Mouse (Mus musculus): Measurements from ENCODE around the gene Rnf186. TPM values are rescaled to one million over a fixed set of nuclear protein-coding genes. Genes with fewer than 3 reads are reported as not detected.

Gene Rnf186
- polyA plus RNA-seq, 1 experiment, result not detected

DNA sequence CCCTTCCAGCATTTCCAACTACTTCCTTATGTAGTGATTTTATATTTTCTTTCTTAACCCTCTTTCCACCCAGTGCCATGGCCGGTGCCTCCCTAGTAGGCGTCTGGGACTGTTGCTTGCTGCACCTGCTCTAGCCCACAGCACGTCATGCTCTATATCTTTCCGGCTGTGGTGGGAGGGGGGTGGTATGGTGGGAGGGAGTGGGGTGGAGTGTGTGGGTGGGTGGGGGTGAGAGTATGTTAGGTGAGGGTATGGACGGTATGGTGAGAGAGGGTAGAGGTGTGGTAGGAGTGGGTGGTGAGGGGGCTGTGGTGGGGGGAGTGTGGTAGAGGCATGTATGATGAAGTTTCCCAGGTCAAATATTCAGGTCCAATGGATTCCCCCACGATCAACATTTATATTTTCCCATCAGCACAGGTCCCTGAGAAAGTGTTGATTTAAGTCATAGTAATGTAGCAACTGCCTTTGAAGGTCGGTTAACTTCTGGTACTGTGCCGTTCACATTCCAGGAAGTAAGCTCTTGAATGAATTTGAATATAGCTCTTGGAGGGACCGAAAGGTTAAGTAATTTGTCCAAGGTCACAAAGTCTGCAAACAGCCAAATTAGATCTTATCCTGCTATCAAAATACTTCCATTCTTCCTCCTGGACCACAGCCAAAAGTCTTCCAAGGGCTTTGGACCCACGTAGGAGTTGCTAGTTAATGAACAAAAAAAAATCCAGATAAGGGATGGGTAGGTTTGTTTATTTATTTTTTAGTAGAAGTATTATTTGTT lies 28.2 kb upstream of the Rnf186 start:
- Histone ChIP-seq H3K4me3 (ENCODE audit: control insufficient read depth, low read depth, low read length) (no peak overlapping the region), H3K27me3 (ENCODE audit: control insufficient read depth, insufficient read depth, low read length) (no peaks in the 10 kb centered on the region), H3K27ac (ENCODE audit: control insufficient read depth, insufficient read depth, low read depth, low read length) (no peak overlapping the region), H3K4me1 (ENCODE audit: control insufficient read depth, insufficient read depth, low read length) (no peaks in the 10 kb centered on the region), H3K36me3 (ENCODE audit: control insufficient read depth, insufficient read depth, low read length) (no peaks in the 10 kb centered on the region)
- TF ChIP-seq CTCF (IDR thresholded peaks at IDR 0.05; ENCODE audit: control insufficient read depth, insufficient read depth, insufficient replicate concordance, low read depth, low read length) (no peak), POLR2A (IDR thresholded peaks at IDR 0.05; ENCODE audit: control insufficient read depth, low read depth, low read length) (no peak)

DNA sequence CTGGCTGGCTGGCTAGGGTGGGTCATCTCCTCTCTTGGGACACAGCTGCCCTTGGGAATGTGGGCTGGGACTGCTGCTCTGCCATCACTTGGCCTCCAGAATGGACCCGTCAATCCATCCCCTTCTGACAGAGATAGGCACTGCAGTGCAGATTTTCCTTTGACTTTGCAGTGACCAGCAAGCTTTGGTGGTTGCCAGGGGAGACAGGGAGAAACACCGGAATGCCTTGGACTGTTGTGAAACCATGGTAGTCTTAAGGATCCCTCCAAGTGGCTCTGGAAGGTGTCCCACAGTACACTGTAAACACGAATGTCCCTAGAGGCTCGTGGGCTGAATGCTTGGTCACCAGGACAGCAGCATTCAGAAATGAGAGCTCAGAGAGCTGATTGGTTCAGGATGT lies 27.4 kb upstream of the Rnf186 start:
- H3K36me3 ChIP-seq (ENCODE audit: control insufficient read depth, insufficient read depth, low read length), result no peaks in the 10 kb centered on the region
- peaks cover 2% of the 10 kb centered on the region for H3K4me1 ChIP-seq (ENCODE audit: control insufficient read depth, insufficient read depth, low read length)
- no peak for TF ChIP-seq POLR2A (IDR thresholded peaks at IDR 0.05; ENCODE audit: control insufficient read depth, low read depth, low read length)
- no peak for TF ChIP-seq CTCF (IDR thresholded peaks at IDR 0.05; ENCODE audit: control insufficient read depth, insufficient read depth, insufficient replicate concordance, low read depth, low read length)
- no peaks in the 10 kb centered on the region for H3K27me3 ChIP-seq (ENCODE audit: control insufficient read depth, insufficient read depth, low read length)
- H3K27ac ChIP-seq (ENCODE audit: control insufficient read depth, insufficient read depth, low read depth, low read length), result no peak overlapping the region
- H3K4me3 ChIP-seq (ENCODE audit: control insufficient read depth, low read depth, low read length), result no peak overlapping the region

DNA sequence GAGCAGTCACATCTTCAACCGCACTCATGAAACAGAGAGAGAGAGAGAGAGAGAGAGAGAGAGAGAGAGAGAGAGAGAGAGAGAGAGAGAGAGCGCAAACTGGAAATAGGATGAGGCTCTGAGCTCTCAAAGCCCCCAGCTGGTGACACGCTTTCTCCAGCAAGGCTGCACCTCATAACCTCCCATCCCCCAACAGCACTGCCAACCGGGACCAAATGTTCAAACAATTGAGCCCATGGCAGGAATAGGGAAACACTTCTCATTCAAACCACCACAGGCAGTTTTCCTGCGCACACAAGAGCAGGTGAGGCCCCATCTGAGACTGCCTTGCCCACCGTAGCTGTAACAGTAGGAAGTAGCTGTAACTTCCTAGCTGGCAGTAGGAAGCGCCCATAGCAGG lies 25.5 kb upstream of the Rnf186 start:
- H3K27ac ChIP-seq (ENCODE audit: control insufficient read depth, insufficient read depth, low read depth, low read length), result no peak overlapping the region
- H3K27me3 ChIP-seq (ENCODE audit: control insufficient read depth, insufficient read depth, low read length), result no peaks in the 10 kb centered on the region
- TF ChIP-seq POLR2A (IDR thresholded peaks at IDR 0.05; ENCODE audit: control insufficient read depth, low read depth, low read length) (no peak), CTCF (IDR thresholded peaks at IDR 0.05; ENCODE audit: control insufficient read depth, insufficient read depth, insufficient replicate concordance, low read depth, low read length) (no peak)
- H3K36me3 ChIP-seq (ENCODE audit: control insufficient read depth, insufficient read depth, low read length), result no peaks in the 10 kb centered on the region
- H3K4me1 ChIP-seq (ENCODE audit: control insufficient read depth, insufficient read depth, low read length), result peaks cover 5% of the 10 kb centered on the region
- H3K4me3 ChIP-seq (ENCODE audit: control insufficient read depth, low read depth, low read length), result no peak overlapping the region

DNA sequence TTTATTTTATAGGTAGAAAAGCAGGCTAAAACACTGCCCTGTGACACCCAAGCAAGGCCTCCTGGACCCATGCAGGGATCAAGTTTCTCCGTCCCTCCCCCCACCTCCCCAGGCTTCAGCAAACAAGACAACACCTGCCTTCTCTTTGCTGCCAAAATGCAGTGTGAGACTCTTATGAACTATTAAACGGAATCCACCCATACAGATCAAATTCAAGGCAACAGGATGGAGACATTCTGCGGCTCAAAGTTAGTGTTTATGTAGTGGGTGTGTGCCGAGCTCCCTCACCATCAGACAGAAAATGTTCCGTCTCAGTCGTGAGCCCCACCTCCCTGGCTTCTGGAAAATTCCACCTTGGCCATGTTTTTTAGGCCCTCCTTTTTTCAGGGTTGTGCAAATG lies 24.9 kb upstream of the Rnf186 start:
- no peaks in the 10 kb centered on the region for H3K36me3 ChIP-seq (ENCODE audit: control insufficient read depth, insufficient read depth, low read length)
- no peak overlapping the region for H3K27ac ChIP-seq (ENCODE audit: control insufficient read depth, insufficient read depth, low read depth, low read length)
- no peak for TF ChIP-seq CTCF (IDR thresholded peaks at IDR 0.05; ENCODE audit: control insufficient read depth, insufficient read depth, insufficient replicate concordance, low read depth, low read length)

DNA sequence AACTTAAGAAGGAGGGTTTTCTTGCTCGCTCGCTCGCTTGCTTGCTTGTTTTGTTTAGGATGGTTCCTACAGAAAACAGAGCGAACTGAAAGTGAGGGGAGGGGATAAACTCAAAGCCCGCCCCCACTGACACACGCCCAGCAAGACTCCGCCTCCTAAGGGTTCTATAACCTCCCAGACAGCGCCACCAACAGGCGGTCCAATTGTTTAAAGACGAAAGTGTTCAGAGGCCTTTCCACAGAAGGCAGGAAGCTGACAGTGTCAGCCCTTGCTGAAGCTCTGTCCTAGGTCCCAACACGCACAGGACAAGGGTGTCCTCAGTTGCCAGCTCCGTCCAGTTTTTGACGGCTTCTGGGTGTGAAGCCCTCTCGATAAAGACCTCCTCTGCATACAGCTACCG lies 23.2 kb upstream of the Rnf186 start:
- Histone ChIP-seq H3K4me3 (ENCODE audit: control insufficient read depth, low read depth, low read length) (no peak overlapping the region; the same call in 1 of the 2 replicates), H3K4me1 (ENCODE audit: control insufficient read depth, insufficient read depth, low read length) (peaks cover 5% of the 10 kb centered on the region), H3K27me3 (ENCODE audit: control insufficient read depth, insufficient read depth, low read length) (no peaks in the 10 kb centered on the region), H3K27ac (ENCODE audit: control insufficient read depth, insufficient read depth, low read depth, low read length) (no peak overlapping the region), H3K36me3 (ENCODE audit: control insufficient read depth, insufficient read depth, low read length) (no peaks in the 10 kb centered on the region)
- no peak for TF ChIP-seq POLR2A (IDR thresholded peaks at IDR 0.05; ENCODE audit: control insufficient read depth, low read depth, low read length)
- peak; percentile 57; the same call in 1 of the 2 replicates for TF ChIP-seq CTCF (IDR thresholded peaks at IDR 0.05; ENCODE audit: control insufficient read depth, insufficient read depth, insufficient replicate concordance, low read depth, low read length)

More for the DNA sequence above, 24.9 kb upstream of the Rnf186 start:
- H3K27me3 ChIP-seq (ENCODE audit: control insufficient read depth, insufficient read depth, low read length), result no peaks in the 10 kb centered on the region
- H3K4me1 ChIP-seq (ENCODE audit: control insufficient read depth, insufficient read depth, low read length), result peaks cover 5% of the 10 kb centered on the region
- no peak overlapping the region for H3K4me3 ChIP-seq (ENCODE audit: control insufficient read depth, low read depth, low read length)

DNA sequence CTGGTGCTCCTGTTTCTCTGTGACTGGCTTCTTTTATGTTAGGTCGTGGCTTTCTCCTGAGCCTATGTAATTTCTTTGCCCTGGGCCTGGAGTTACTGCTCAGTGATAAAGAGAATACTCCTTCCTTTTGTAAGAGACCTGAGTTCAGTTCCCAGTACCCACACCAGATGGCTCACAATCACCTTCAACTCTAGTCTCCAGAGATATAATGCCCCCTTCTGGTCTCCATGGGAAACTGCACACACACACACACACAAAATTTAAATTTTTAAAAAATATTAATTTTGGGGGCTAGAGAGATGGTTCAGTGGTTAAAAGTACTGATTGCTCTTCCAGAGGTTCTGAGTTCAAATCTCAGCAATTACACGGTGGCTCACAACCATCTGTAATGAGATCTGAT lies 18.7 kb upstream of the Rnf186 start:
- TF ChIP-seq POLR2A (IDR thresholded peaks at IDR 0.05; ENCODE audit: control insufficient read depth, low read depth, low read length), result no peak
- no peak for TF ChIP-seq CTCF (IDR thresholded peaks at IDR 0.05; ENCODE audit: control insufficient read depth, insufficient read depth, insufficient replicate concordance, low read depth, low read length)
- Histone ChIP-seq H3K36me3 (ENCODE audit: control insufficient read depth, insufficient read depth, low read length) (no peaks in the 10 kb centered on the region), H3K27me3 (ENCODE audit: control insufficient read depth, insufficient read depth, low read length) (no peaks in the 10 kb centered on the region), H3K27ac (ENCODE audit: control insufficient read depth, insufficient read depth, low read depth, low read length) (no peak overlapping the region), H3K4me1 (ENCODE audit: control insufficient read depth, insufficient read depth, low read length) (peaks cover 5% of the 10 kb centered on the region), H3K4me3 (ENCODE audit: control insufficient read depth, low read depth, low read length) (no peak overlapping the region)

DNA sequence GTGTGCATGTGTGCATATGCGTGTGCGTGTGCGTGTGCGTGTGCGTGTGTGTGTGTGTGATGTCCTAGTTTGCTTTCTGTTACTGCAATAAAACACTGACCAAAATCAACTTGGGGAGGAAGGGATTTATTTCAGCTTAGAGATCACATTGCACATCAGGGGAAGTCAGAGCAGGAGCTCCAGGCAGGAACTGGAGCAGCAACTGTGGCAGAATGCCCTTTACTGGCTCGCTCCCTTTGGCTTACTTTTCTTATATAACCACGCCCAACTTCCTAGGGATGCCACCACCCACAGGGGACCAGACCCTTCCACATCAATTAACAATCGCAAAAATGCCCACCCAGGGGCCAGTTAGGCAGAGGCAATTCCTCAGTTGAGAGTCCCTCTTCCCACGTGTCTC lies 8.3 kb upstream of the Rnf186 start:
- TF ChIP-seq CTCF (IDR thresholded peaks at IDR 0.05; ENCODE audit: control insufficient read depth, insufficient read depth, insufficient replicate concordance, low read depth, low read length) (no peak), POLR2A (IDR thresholded peaks at IDR 0.05; ENCODE audit: control insufficient read depth, low read depth, low read length) (no peak)
- Histone ChIP-seq H3K4me3 (ENCODE audit: control insufficient read depth, low read depth, low read length) (no peak overlapping the region), H3K36me3 (ENCODE audit: control insufficient read depth, insufficient read depth, low read length) (no peaks in the 10 kb centered on the region), H3K27ac (ENCODE audit: control insufficient read depth, insufficient read depth, low read depth, low read length) (no peak overlapping the region), H3K27me3 (ENCODE audit: control insufficient read depth, insufficient read depth, low read length) (no peaks in the 10 kb centered on the region), H3K4me1 (ENCODE audit: control insufficient read depth, insufficient read depth, low read length) (no peaks in the 10 kb centered on the region)
